Mouse (Mus musculus) heart, embryonic 11.5 days (tissue): ENCODE measurements around the gene Atp5mpl. TPM values are rescaled to one million over a fixed set of nuclear protein-coding genes. Genes with fewer than 3 reads are reported as not detected.

Experiments used
- ATAC-seq: fragments of 200-750 bp; cut with Nextera tagmentation; replicated peaks from 2 replicates; pipeline ENCODE4 v1.8.0; 2017; ENCODE audit warnings: moderate library complexity; ENCODE audit not compliant: insufficient number of reproducible peaks, low FRiP score, low TSS enrichment
- H3K27ac ChIP-seq: fragments of 300-500 bp; sonication (generic); 2 replicates; pipeline ENCODE4 v1.5.1; 2014; ENCODE audit warnings: mild to moderate bottlenecking, low read depth, low read length
- H3K27me3 ChIP-seq: fragments of 300-500 bp; sonication (generic); 2 replicates; pipeline ENCODE4 v1.6.1; 2014; ENCODE audit warnings: mild to moderate bottlenecking, low read length, mixed read lengths; ENCODE audit not compliant: control insufficient read depth, insufficient read depth
- H3K36me3 ChIP-seq: fragments of 300-500 bp; sonication (generic); 2 replicates; pipeline ENCODE4 v1.6.1; 2014; ENCODE audit warnings: mild to moderate bottlenecking, low read length, moderate library complexity, mixed read lengths; ENCODE audit not compliant: control insufficient read depth, insufficient read depth
- H3K4me1 ChIP-seq: fragments of 300-500 bp; sonication (generic); 2 replicates; pipeline ENCODE4 v1.6.1; 2014; ENCODE audit warnings: low read length; ENCODE audit not compliant: control insufficient read depth, insufficient read depth
- H3K4me2 ChIP-seq: fragments of 300-500 bp; sonication (generic); 2 replicates; pipeline ENCODE4 v1.6.1; 2014; ENCODE audit warnings: mild to moderate bottlenecking, moderate library complexity
- H3K4me3 ChIP-seq: fragments of 300-500 bp; sonication (generic); 2 replicates; pipeline ENCODE4 v1.5.1; 2014; ENCODE audit warnings: low read depth, low read length
- H3K9ac ChIP-seq: fragments of 300-500 bp; sonication (generic); 2 replicates; pipeline ENCODE4 v1.6.1; 2014; ENCODE audit warnings: mild to moderate bottlenecking, low read depth, low read length, moderate library complexity
- H3K9me3 ChIP-seq: fragments of 300-500 bp; sonication (generic); replicated peaks from 2 replicates; pipeline ENCODE4 v1.6.1; 2016; ENCODE audit warnings: low read length; ENCODE audit not compliant: control insufficient read depth
- WGBS: fragments of 180-500 bp; shearing (Covaris S2); extraction: QIAGEN DNeasy Blood & Tissue Kit; methylation state at CpG from one replicate; pipeline ENCODE4 v1.1.7; 2014; ENCODE audit not compliant: insufficient replicate concordance; 5-methylcytosine and 5-hydroxymethylcytosine counted together
- polyA plus RNA-seq: library from polyadenylated mRNA; unstranded; fragments of >200 nt; fragmentation: Nextera tagmentation; extraction: Ambion mirVana; gene quantifications from 2 replicates; pipeline ENCODE4 v1.2.1, GENCODE M21; 2014

Gene Atp5mpl
- 1,282 and 1,314 TPM in 2 replicates for polyA plus RNA-seq

DNA sequence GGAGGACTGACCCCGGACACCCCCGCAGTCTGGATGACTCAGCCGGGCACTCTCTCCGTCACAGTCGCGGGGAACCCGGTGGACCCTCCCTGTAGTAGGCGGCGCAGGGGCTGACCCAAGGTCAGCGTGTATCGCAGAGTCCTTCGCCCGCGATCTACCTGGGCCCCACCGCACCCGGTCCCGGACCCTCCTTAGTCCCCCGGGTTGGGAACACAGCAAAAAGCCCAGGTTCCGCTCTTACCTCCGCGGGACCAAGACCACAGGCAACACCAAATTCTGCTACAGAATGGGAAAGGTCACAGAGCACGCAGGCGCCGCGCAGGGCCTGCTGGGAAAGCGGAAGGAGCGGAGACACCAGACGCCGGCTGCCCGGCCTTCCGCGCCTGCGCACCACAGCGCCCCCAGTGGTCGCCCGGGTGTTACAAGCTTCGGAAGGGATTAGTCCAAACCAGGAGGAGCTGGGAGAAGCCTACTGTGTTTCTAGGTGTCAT is at the start of gene Atp5mpl:
Gene Atp5mpl, minus strand, starts transcription at position 295 of the 491 bp plus-strand sequence.
- H3K9ac ChIP-seq = peak within 1 kb of the TSS; percentile 98
- H3K9me3 ChIP-seq = no peaks in the 10 kb centered on the region
- H3K36me3 ChIP-seq = peaks cover 2% of the 10 kb centered on the region; the same call in 1 of the 2 replicates
- peaks cover 7% of the 10 kb centered on the region; the same call in 1 of the 2 replicates for H3K4me1 ChIP-seq
- H3K27me3 ChIP-seq = no peaks in the 10 kb centered on the region
- H3K27ac ChIP-seq = peak within 1 kb of the TSS; percentile 71
- H3K4me2 ChIP-seq = peak within 1 kb of the TSS; percentile 94
- ATAC-seq = peak; percentile 86
- 0% methylated on average over 37 of the region's 37 CpGs for WGBS
- H3K4me3 ChIP-seq = peak within 1 kb of the TSS; percentile 79

DNA sequence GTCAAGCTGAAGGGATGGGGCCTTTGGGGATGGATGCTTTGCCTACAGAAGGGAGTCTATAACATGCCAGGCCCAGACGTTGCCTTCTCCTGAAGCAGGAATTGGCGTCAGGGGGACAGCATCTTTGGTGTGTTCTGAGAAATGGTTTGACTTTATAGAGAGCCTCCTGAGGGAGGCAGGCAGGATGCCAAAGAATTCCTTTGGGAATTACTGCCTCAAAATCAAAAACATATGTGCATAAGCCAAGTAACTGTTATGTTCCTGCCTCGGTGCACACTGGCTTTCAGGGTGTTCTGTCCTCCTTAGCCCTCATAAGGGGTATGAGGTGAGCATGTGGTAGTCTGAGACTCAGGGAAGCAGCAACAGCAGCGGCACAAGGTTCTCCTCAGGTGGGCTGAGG is 49.6 kb upstream of the Atp5mpl start:
- no peaks in the 10 kb centered on the region for H3K4me1 ChIP-seq
- no peaks in the 10 kb centered on the region for H3K9me3 ChIP-seq
- no peaks in the 10 kb centered on the region for H3K27me3 ChIP-seq
- ATAC-seq = no peak
- H3K4me2 ChIP-seq = no peak overlapping the region
- H3K27ac ChIP-seq = no peak overlapping the region
- H3K36me3 ChIP-seq = no peaks in the 10 kb centered on the region
- no peak overlapping the region for H3K4me3 ChIP-seq
- H3K9ac ChIP-seq = no peak overlapping the region
- 72% methylated on average over 4 of the region's 4 CpGs for WGBS

DNA sequence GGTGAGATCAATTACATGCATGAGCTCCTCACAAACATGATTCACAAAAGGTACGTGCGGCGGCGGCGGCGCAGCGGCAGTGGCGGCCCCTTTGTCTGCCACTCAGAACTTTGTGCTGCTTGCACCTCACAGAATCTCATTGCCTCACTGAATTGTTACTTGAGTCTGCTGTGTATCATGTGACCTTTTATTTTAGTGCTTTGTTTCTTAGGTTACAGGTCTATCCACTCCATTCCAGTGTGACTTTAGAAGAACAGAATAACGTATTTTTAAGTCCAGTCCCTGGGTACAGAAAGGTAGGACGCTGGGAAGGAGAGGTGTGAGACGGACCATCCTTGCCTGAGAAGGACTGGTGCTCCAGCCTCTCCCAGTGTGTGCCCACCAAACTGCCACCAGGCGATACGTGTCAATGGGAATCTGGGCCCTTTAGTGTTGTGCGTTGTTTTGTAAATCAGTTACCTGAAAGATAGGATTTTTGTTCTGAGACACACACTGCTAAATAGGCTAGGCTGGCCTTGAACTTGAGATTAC is 46.6 kb upstream of the Atp5mpl start:
- Histone ChIP-seq H3K9ac (no peak overlapping the region), H3K4me2 (peak overlapping the region; percentile 52), H3K36me3 (no peaks in the 10 kb centered on the region), H3K9me3 (no peaks in the 10 kb centered on the region), H3K27me3 (no peaks in the 10 kb centered on the region), H3K4me3 (peak overlapping the region; percentile 10; the same call in 1 of the 2 replicates), H3K27ac (no peak overlapping the region), H3K4me1 (no peaks in the 10 kb centered on the region)
- no peak for ATAC-seq
- 41% methylated on average over 14 of the region's 14 CpGs for WGBS

DNA sequence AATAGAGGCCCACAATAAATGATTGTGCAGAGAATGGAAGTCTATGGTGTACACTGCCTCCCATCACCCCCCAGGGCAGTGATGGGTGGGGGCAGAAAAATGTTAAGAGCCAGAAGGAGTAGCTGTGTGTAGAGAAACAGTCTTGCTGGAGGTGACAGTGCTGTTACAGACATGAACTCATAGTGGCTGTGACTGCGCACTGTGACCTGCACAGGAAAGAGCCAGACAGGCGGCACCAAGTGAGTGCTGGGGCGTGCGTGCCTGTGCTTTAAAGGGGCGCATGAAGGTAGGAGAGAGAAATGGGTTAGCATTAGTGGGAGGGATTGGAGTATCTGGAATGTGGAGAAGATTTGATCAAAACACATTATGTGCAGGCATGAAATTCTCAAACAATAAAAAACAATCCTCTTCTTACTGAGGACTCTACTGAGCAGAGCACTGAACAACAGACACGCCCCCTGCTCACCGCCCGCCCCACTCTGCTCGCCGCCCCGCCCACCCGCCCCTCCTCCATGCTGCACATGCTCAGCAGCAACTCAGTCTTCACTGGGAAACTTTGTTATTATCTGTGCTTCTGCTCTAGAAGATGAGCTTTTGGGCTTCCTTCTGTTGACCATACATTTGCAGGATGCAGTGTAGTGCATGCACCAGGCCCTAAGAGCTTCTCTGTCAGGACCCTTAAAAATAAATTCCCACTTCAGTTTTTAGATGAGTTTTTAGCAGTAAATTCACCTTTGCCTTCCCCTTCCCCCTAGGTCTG is 45.9 kb upstream of the Atp5mpl start:
- Histone ChIP-seq H3K36me3 (no peaks in the 10 kb centered on the region), H3K4me1 (no peaks in the 10 kb centered on the region), H3K4me2 (peak overlapping the region; percentile 52), H3K9ac (no peak overlapping the region), H3K27me3 (no peaks in the 10 kb centered on the region), H3K9me3 (no peaks in the 10 kb centered on the region), H3K4me3 (peak overlapping the region; percentile 10; the same call in 1 of the 2 replicates), H3K27ac (no peak overlapping the region)
- ATAC-seq = no peak
- 38% methylated on average over 12 of the region's 12 CpGs for WGBS

DNA sequence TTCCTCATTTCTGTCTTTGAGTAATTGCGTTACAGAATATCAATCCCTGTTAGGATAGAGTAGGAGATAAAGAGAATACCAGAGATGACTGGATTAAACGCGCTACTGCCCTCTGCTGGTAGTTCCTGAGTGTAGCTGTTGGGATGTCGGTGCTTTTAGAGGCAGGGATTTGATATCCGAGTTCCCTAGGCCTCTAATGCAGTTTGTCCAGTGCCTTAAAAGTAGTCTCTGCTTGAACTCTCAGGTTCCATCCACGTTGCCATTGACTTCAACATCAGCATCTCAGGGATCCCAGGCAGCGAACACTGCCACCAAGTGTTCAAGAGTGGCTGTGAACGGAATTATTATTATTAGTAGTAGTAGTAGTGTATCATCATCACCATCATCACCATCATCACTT is 34.4 kb upstream of the Atp5mpl start:
- WGBS = 23% methylated on average over 8 of the region's 8 CpGs
- Histone ChIP-seq H3K4me3 (no peak overlapping the region), H3K27ac (no peak overlapping the region), H3K36me3 (no peaks in the 10 kb centered on the region), H3K9me3 (no peaks in the 10 kb centered on the region), H3K9ac (no peak overlapping the region), H3K4me1 (no peaks in the 10 kb centered on the region), H3K27me3 (no peaks in the 10 kb centered on the region), H3K4me2 (no peak overlapping the region)
- no peak for ATAC-seq

DNA sequence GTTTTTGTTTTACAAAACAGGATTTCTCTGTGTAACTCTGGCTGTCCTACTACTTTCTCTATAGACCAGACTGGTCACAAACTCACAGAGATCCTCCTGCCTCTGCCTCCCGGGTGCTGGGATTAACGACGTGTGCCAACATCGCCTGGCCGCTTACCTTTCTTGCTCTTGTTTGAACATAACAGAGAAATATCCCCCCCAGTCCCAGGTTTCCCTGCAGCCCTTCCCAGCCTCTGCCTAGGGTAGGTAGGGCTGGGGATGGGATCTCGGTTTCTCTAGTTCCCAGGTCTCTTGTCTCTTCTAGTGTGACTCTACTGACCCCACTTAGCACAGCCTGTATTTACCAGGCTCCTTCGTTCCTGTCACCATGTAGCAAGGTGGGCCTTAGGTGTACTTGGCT is 33.0 kb upstream of the Atp5mpl start:
- Histone ChIP-seq H3K9ac (no peak overlapping the region), H3K36me3 (no peaks in the 10 kb centered on the region), H3K4me1 (no peaks in the 10 kb centered on the region), H3K27ac (no peak overlapping the region), H3K4me3 (no peak overlapping the region), H3K9me3 (no peaks in the 10 kb centered on the region), H3K4me2 (no peak overlapping the region), H3K27me3 (no peaks in the 10 kb centered on the region)
- WGBS = 92% methylated on average over 7 of the region's 7 CpGs
- ATAC-seq = no peak

DNA sequence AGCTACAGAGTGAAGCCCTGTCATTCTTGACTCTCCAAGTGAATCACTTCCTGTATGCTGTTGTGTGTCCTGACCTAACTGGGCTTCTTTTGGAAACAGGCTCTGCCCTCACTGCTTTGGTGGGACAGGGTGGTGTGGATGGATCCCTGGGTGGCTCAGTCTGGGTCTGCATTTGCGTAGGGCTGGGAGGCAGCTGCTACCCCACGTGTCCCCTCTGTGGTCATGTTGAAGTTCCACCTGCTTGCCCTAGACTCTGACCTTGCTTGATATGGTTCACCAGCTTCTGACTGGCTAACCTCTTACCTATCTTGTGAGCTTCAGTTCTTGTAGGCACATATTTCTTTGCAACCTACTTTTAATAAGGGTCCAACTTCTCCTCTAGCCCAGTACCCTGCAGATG is 28.4 kb upstream of the Atp5mpl start:
- Histone ChIP-seq H3K27me3 (no peaks in the 10 kb centered on the region), H3K36me3 (no peaks in the 10 kb centered on the region), H3K9ac (no peak overlapping the region), H3K9me3 (no peaks in the 10 kb centered on the region), H3K4me1 (no peaks in the 10 kb centered on the region), H3K4me3 (no peak overlapping the region), H3K4me2 (no peak overlapping the region), H3K27ac (no peak overlapping the region)
- 87% methylated on average over 2 of the region's 2 CpGs for WGBS
- ATAC-seq = no peak

DNA sequence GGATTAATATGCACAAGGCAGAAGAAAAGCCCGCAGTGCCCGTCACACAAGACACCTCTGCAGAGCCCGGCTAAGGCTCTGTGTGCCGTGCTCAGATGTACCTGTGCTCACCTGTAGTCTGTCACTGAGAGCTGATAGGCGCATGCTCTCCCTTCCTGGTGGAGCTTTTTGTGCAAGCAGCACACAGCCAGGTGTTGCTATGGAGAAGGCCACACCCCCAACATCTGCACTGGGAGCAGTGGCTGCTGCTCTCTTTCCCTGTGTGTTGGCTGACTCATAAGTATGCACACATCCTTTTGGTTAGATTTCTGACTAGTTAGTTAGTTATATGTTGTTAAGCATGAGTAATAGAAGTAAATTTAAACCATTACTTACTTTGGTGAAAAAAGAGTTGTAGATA is 25.8 kb upstream of the Atp5mpl start:
- Histone ChIP-seq H3K27me3 (no peaks in the 10 kb centered on the region), H3K4me3 (no peak overlapping the region), H3K4me2 (no peak overlapping the region), H3K36me3 (no peaks in the 10 kb centered on the region), H3K9ac (no peak overlapping the region), H3K9me3 (no peaks in the 10 kb centered on the region), H3K27ac (no peak overlapping the region), H3K4me1 (no peaks in the 10 kb centered on the region)
- ATAC-seq = no peak
- 85% methylated on average over 5 of the region's 5 CpGs for whole genome bisulfite sequencing
